Mouse (Mus musculus) testis, adult 2 months (tissue): Measurements from ENCODE around the gene Rragc. TPM values are rescaled to one million over a fixed set of nuclear protein-coding genes. Genes with fewer than 3 reads are reported as not detected.
A peak's percentile ranks its signal among the peaks of the same experiment; 100 is the strongest.

ENCODE experiments used
- H3K27ac ChIP-seq: fragments of 200-500 bp; 2 replicates; pipeline ENCODE4 v1.5.1; 2012; ENCODE audit warnings: low read depth, low read length; ENCODE audit not compliant: control insufficient read depth, insufficient read depth
- H3K27me3 ChIP-seq: fragments of 200-500 bp; 2 replicates; pipeline ENCODE4 v1.6.1; 2012; ENCODE audit warnings: mild to moderate bottlenecking, low read length, moderate library complexity; ENCODE audit not compliant: control insufficient read depth, insufficient read depth
- H3K36me3 ChIP-seq: fragments of 200-500 bp; 2 replicates; pipeline ENCODE4 v1.6.1; 2012; ENCODE audit warnings: mild to moderate bottlenecking, low read length; ENCODE audit not compliant: control insufficient read depth, insufficient read depth
- H3K4me1 ChIP-seq: fragments of 200-500 bp; 2 replicates; pipeline ENCODE4 v1.6.1; 2012; ENCODE audit warnings: low read length; ENCODE audit not compliant: control insufficient read depth, insufficient read depth
- H3K4me3 ChIP-seq: fragments of 200-500 bp; 2 replicates; pipeline ENCODE4 v1.5.1; 2012; ENCODE audit warnings: low read depth, mild to moderate bottlenecking, low read length, moderate library complexity, mixed read lengths; ENCODE audit not compliant: control insufficient read depth
- CTCF ChIP-seq: fragments of 200-500 bp; IDR thresholded peaks from 2 replicates; pipeline ENCODE4 v1.5.1; 2012; ENCODE audit warnings: low read depth, mild to moderate bottlenecking, inconsistent platforms, low read length, moderate library complexity; ENCODE audit not compliant: control insufficient read depth, insufficient read depth, insufficient replicate concordance
- POLR2A ChIP-seq: fragments of 200-500 bp; IDR thresholded peaks from 2 replicates; pipeline ENCODE4 v1.6.1; 2012; ENCODE audit warnings: low read depth, mild to moderate bottlenecking, inconsistent platforms, low read length, moderate library complexity; ENCODE audit not compliant: control insufficient read depth
- polyA plus RNA-seq: library from polyadenylated mRNA; depleted of rRNA; stranded (reverse); fragments of >200 nt; gene quantifications from 2 replicates; pipeline ENCODE4 v1.2.3, GENCODE M21; 2012; rRNA removed

The Rragc gene
- polyA plus RNA-seq, result 24.9 and 27.7 TPM in 2 replicates

- peak within 1 kb of the TSS; percentile 99 for H3K4me3 ChIP-seq
- no peaks in the 10 kb centered on the region; the same call in 1 of the 2 replicates for H3K36me3 ChIP-seq
- no peaks in the 10 kb centered on the region for H3K27me3 ChIP-seq
- H3K27ac ChIP-seq, result peak within 1 kb of the TSS; percentile 98
- H3K4me1 ChIP-seq, result peaks cover 6% of the 10 kb centered on the region
- TF ChIP-seq POLR2A (peak; percentile 82), CTCF (no peak)
These were observed at the start of gene Rragc for GRCm38 (mm10) chr4:123916748-123917547. Gene Rragc, plus strand, starts transcription at chr4:123917446.

DNA sequence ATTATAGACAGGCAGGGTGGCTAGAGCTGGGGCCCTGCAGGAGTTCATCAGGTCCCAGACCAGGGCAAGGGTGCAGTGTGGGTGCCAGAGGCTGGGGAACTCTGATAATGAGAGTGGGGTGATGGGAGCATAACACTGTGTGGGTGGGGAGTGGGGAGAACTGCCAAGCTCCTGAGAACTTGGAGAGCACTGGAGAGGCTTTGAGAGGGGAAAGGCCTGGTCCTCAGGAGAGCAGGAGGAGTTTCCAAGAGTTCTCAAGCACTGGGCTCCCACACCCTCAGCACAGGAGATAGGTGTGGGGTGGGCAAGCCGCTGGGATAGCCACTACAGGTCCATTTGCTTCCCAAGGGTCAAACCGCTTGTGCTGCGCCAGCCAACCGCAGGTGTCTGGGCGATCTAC lies 23.5 kb upstream of the Rragc start:
- Histone ChIP-seq H3K4me1 (peaks cover 11% of the 10 kb centered on the region), H3K27ac (no peak overlapping the region), H3K36me3 (no peaks in the 10 kb centered on the region), H3K4me3 (peak overlapping the region; percentile 20), H3K27me3 (no peaks in the 10 kb centered on the region)
- TF ChIP-seq POLR2A (no peak), CTCF (no peak)

DNA sequence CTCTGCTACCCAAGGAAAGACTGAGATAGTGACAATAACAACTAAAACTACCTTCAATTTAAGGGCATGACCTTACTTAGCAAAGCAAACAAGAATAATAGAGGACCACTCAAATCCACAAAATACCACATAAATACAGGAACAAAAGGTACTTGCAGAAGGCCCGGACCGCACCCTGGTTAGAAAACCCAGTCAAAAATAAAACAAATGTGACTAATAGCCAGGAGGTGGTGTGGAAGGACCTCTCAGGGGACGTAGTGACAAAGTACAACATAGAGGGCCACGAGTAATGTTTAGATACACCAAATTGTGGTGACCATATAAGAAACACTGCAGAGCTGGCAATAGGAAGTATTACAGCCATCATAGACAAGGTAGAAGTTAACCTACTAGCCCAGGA lies 23.0 kb upstream of the Rragc start:
- H3K27ac ChIP-seq, result no peak overlapping the region
- peaks cover 11% of the 10 kb centered on the region for H3K4me1 ChIP-seq
- peak overlapping the region; percentile 78 for H3K4me3 ChIP-seq
- H3K36me3 ChIP-seq, result no peaks in the 10 kb centered on the region
- TF ChIP-seq POLR2A (no peak), CTCF (no peak)
- H3K27me3 ChIP-seq, result no peaks in the 10 kb centered on the region

DNA sequence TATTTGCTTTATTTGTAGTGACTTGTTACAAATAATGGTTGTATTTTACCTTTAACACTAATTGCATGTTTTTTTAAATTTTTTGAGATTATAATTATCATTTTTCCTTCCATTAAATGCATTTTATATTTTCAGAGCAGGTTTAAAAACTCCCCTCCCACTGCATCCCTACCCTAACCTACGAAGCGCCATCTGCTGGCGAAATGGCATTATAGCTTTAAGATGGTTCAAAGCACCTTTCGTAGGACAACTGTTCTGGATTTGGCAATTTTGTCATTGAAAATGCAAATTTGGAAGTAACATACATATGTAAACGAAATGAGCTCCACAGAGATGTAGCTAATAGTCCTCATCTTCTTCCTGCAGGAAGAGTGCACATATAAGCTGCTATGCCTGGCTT lies 18.6 kb upstream of the Rragc start:
- peaks cover 6% of the 10 kb centered on the region for H3K4me1 ChIP-seq
- H3K4me3 ChIP-seq, result no peak overlapping the region
- no peaks in the 10 kb centered on the region for H3K36me3 ChIP-seq
- no peak overlapping the region for H3K27ac ChIP-seq
- no peak for TF ChIP-seq CTCF
- no peak for TF ChIP-seq POLR2A
- no peaks in the 10 kb centered on the region for H3K27me3 ChIP-seq

DNA sequence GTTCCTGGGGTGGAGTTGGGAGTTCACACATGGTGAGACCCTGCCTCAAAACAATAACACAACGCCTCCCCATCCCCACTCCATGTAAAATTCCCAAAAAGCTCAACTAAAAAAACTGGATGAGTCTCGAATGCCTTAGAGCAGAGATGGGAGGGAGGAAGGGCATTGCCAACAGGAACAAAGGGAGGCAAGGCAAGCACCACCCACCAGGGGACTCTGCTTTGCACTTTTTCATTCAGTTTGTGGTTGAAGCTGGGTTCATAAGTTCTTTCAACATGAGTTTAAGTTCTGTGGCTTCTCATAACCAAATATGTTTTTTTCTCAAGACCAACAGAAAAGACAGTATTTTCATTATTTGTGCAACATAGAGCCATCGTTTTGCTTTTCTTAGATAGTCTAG lies 13.8 kb upstream of the Rragc start:
- Histone ChIP-seq H3K4me3 (peak overlapping the region; percentile 53; the same call in 1 of the 2 replicates), H3K4me1 (no peaks in the 10 kb centered on the region), H3K36me3 (no peaks in the 10 kb centered on the region), H3K27ac (no peak overlapping the region; the same call in 1 of the 2 replicates), H3K27me3 (no peaks in the 10 kb centered on the region)
- no peak for TF ChIP-seq CTCF
- no peak for TF ChIP-seq POLR2A

DNA sequence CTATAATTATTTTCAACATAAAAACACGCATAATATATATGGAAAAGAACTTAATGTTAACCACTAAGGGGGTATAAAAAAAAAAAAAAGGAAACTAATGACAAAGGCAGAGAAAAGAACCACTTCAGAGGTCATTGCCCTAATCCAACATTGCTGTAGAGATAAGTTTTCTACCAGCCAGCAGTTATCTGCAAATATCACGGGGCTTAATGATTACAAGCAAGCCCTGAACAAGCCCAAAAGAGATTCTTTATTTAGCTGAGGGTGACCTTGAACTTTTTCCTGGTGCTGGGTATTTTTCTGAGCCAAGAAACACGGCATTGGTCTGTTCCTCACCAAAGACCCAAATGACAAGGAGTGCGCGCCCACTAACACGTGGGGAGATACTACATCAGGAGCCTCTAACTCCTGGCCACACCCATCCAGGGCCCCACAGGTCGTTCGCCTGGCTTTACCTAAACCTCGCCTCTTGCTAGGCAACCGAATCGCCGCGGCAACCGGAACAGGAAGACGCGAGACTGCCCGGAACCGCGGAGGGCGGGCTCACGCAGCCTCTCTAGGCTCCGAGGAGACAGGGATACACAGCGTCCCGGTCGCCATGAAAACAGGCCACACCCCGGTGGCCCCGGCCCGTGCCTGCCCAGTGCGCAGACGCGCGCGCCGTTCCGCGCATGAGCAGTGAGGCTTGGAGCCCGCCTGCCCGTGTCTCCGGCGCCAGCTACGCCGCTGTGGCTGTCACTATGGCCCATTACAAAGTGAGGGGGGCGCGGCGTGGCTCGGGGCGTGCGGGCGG lies 12.7 kb upstream of the Rragc start, which contains the start of gene Mycbp:
Gene Mycbp, plus strand, starts transcription at position 500 of the 793 bp plus-strand sequence.
- H3K4me1 ChIP-seq, result no peaks in the 10 kb centered on the region
- peak within 1 kb of the TSS; percentile 94 for H3K4me3 ChIP-seq
- no peaks in the 10 kb centered on the region for H3K27me3 ChIP-seq
- H3K27ac ChIP-seq, result peak within 1 kb of the TSS; percentile 93
- no peaks in the 10 kb centered on the region for H3K36me3 ChIP-seq
- TF ChIP-seq CTCF (no peak), POLR2A (peak; percentile 79)

DNA sequence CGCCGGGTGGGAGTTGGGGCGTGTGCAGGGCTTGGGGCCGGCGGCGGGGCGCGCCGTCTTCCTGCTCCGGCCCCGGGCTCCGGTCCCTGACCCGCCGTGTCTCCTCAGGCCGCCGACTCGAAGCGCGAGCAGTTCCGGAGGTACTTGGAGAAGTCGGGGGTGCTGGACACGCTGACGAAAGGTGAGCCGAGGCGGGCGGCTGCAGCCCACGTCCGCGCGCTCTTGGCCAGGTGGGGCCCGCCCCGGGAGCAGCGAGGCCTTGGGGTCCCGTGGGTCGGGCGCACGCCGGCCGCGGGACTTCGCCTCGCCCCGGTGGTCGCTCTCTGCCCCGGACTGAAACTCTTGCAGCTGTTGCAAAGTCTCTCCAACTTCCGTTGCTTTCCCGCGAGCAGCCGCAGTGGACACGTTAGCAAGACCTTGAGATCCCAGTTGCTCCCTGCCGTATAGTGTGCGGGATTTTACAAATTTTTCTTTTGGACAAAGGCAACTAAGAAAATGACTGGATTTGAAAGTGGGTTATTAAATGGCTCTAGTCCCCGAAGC lies 12.0 kb upstream of the Rragc start:
- H3K4me3 ChIP-seq, result peak overlapping the region; percentile 94
- peak overlapping the region; percentile 93 for H3K27ac ChIP-seq
- no peaks in the 10 kb centered on the region for H3K27me3 ChIP-seq
- TF ChIP-seq CTCF (no peak), POLR2A (no peak)
- no peaks in the 10 kb centered on the region for H3K4me1 ChIP-seq
- no peaks in the 10 kb centered on the region for H3K36me3 ChIP-seq
